Mouse (Mus musculus): ENCODE measurements around the gene Lrch1.

DNA sequence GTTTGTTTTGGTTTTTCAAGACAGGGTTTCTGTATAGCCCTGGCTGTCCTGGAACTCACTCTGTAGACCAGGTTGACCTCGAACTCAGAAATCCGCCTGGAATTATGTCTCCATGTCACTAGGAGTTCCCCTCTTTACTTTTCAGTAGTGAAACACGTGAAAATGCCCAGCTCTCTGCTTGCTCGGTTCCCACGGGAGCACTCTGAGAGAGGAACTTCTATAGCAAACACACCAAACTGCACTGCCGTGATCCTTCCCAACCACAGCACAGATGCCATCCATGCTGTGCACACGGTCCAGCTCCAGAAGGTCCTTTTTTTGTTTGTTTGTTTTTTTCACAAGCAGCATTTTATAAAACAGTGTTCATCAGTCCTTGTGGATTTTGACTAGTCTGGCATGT is 28.5 kb downstream of the Lrch1 start:
- TF ChIP-seq CTCF (IDR thresholded peaks at IDR 0.05) (no peak), EP300 (IDR thresholded peaks at IDR 0.05) (no peak)

Measured in lung, postnatal 0 days (tissue).